Mouse (Mus musculus) 3T3-L1 (cell line): ENCODE data around the gene Gm20219.
A peak's percentile ranks its signal among the peaks of the same experiment; 100 is the strongest.

Experiments used
- DNase-seq: peaks from one replicate; pipeline ENCODE4 v3.0.0-alpha.2; 2015; ENCODE audit warnings: low read depth, low spot score

The Gm20219 gene

DNA sequence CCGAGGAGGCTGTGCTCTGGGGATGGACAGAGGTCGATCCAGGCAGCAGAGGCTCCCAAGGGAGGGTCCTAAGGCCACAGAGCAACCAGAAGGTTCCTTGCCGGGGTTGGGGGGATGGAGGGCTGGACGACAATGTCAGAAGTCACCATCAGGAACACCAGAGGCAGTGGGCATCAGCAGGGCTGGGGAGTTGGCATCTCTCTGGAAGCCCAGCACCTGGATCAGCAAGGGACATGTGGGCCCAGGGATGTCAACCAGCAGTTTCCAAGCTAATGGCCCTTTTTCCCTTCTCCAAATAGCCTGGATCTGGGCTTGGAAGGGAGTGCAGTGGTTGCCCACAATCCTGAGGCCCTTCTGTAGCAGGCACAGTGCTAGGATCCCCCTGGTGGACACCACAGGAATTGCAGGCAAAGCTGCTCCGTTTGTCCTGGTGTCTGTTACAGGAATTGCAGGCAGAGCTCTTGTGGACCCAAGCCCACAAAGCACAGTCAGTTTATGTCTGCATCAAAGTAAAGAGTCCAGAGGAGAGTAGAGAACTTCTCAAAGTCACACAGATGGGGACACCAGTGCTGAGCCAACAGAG is 1.3 kb downstream of the Gm20219 start:
- peak; percentile 91 for DNase-seq

DNA sequence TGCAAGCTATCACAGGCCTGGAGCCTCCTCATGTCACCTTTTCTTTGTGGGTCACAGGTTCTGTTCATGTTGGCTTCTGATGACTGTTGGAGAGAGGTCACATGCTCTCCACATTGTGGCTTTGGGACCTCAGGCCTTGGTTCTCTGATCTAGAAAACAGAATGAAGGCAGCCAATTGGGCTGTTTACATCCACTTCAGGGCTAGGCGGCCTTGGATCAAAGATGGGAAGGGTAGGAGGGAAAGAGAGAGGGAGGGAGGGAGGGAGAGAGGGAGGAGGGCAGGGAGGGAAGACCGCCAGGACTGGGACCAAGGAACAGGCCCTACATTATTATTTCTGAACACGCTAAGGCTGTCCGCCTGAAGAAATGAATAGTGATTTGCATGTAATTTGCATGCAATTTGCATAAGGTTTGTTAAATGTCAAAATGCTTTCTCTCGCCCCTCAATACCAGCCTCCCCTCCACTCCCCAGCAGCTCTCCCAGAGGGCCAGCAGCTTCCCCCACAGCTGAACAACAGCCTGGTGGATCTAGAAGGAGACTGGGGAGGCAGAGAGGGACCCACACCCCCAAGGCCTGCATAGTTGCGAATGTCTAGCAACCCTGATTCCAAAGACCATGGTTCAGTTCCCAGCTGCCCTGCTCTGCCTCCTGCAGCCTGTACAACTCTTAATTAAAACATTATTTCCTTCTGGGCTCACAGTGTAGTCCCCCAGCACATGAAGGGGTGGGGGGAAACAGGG is 2.2 kb downstream of the Gm20219 start:
- no peak for DNase-seq

DNA sequence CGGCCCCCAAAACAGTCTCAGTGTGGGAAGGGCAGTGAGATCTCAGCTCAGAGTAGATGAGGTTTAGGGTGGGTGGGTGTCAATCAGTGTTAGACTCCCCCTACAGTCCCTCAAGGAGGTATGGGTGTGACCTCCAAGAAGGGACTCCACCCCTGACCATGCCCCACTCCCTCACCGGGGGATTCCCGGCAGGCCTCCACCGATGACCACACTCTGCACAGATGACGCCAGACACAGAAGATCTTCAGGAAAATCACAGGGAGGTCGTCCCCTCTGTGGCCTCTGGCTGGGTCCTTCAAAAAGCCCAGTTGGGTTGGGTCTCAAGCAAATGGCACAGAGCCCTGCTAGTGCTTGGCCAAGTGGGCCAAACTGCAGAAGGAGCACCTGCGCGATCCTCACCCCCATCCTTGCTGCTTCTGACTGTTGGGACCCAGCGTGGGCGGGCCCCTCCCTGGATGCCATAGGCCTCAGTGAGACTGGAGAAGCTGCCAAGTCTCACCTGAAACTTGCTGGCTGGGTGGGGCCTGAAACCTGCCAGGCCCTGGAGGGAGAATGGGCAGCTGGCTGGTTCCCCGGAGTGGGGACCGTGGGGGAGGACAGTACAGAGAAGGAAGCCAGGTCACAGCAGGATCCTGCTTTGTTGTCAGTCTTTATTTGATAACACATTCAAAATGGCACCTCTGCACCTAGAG is 3.3 kb downstream of the Gm20219 start:
- no peak for DNase-seq

DNA sequence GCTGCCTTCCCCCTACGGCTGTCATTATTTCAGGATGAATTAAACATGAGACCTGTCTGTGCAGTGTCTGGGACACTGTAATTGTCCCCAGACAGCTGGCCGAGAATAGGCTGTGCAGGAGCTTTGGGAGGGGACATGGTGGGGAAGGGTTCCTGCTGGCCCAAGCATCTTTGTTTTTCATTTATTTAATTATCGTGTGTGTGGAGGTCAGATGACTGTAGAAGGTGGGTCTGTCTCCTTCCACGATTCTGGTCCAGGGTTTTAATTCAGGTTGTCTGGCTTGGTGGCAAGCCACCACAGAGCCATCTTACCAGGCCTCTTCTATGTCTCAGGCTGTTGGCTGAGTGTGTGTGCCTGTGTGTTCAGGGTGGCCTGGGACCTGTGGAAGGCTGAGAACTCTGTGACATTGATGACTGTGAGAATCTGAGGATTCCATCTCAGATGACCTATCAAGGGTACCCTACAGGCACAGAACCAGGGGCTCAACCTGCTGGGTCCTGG is 5.5 kb downstream of the Gm20219 start:
- no peak for DNase-seq

DNA sequence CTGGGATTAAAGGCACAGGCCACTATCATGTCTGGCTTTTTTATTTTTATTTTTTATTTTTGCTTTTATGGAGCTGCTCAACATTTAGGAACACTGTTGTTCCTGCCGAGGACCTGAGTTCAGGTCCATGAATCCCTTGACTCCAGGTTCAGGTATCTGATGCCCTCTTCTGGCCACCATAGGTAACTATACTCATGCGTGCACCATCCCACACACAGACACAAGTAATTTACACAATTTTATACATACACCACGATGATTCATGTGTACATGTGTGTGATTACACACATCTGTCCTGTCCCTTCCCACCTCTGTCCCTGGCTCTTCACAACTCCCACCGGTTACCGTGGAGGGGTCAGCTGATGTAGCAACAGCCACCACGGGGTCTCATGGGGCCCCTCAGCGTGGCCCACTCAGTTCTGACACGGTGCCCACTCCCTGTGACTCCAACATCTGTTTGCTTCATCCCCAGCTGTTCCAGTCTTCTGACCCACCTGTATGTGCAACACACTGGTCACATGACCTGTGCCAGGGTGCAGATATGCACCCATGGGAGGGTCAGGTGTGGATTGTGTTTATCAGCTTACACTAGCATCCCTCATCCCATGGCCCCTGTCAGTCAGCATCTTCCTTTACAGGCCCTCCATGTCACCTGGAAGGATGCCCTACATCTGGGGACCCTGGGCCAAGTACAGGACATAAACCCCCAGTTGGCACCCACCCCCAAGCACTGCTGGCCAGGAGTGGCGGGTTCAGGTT is 6.2 kb downstream of the Gm20219 start:
- peak; percentile 32 for DNase-seq

DNA sequence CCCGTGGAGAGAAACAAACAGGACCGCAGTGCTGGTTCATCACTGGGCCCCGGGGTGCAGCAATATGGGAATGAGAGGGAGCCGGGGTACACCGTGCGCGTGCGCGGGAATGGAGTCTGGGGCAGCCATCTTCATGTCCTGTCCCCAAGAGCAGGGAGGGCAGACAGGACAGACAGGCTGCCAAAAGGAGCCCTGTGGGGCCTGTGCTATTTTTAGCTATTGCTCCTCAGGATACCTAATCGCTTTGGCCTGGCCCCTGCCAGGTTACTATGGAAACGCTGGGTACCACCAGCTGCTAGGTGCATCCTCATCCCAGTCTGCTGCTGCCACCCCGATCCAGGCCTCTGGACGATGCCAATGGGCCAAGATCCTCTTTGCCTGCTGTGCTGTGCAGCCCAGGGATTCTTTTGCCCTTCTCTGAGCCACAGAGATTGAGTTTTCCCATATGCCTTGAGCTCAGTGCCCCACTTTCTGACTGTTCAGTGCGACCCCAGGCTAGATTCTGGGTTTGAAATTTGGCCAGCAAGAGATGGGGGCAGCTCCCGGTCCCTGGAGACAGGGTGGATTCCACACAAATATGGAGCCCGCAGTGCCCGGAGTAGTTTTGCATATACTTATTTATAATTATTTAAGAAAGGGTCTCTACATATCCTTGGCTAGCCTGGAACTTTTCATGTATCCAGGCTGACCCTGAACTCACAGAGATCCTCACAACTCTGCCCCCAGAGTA is 6.9 kb downstream of the Gm20219 start:
- no peak for DNase-seq

DNA sequence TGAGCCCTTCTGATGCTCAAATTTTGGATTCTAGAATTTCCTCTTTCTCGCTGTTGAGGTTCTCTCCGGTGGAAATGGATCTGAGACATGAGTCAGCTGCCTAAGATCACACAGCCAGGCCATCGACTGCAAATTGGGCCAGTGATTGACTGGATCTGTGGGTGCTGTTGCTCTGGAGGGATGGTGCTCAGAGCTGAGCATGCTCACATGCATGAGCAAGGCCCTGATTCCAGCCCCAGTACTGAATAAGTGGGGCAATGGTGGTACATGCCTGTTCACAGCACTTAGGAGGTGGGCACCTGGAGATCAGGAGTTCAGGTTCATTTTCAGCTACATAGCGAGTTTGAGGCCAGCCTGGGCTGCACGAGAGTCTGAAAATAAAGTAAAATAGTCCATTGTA is 7.6 kb downstream of the Gm20219 start:
- DNase-seq: no peak

DNA sequence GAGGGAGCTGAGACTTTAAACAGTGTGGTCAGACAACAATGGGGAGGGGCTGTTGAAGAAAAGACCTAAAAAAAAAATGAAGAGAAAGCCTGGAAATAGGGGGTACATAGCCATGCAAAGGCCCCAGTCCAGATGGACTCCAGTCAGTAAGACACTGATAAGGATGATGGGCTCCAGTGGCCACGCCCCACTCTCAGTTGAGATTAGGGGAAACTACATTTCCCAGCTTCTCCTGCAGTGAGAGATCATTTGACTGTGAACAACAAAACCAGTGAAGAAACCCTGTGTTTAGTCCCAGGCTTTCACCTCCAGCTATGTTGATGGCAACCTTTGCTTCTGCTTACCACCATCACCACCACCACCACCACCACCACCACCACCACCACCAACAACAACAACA is 8.2 kb downstream of the Gm20219 start:
- DNase-seq: no peak

DNA sequence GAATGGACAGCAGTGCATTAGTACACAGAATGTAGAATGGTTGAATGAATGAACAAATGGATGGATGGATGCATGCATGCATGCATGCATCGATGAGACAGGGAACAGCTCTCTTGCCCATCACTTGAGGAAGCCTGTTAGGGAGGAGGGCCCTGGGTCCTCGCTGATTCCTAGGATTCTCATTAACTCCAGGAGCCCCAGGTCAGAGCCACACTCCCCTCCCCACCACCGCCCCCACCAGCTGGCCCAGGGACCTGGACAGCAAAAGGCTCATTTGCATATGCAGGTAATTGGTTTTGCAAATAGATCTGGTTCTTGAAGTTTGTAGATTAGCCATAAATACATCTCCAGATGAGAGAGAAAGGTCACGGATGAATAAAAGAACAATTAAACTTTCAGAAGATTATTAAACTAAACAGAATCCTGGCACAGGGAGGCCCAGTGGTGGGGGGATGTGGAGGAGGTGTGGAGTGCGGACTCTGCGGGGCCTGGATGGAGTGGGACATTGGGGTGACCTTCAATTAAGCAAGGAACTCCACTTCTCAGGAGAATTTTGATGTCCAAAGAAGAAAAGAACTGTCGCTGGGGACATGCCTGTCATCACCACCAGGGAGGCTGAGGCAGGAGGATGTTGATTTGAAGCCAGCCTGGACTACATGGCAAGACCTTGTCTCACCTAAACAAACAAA is 9.3 kb downstream of the Gm20219 start:
- DNase-seq: no peak

DNA sequence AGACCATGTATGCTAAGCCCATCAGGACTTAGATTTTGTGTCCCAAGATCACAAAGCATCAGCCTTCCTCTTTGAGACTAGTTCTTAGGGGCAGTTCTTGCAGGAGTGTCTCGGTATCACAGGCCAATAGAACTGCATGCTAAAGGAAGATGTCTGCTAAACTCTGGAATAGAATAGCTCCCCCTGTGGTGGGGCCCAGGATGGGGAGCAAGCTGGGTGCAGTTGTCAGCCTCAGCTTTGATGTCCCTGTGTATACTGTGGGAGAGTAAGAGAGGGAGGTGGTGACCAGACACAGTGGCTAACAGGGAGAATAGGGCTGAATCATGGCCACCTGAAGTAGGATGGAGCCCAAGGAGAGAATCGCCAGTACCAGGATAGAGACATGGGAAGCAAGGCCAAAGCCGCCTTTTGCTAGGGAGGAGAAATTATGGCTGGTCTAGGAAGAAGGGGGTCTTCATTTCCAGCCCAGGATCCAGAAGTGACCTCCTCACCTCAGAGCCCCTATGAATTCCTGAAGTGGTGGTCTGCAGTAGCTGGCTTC is 10.4 kb downstream of the Gm20219 start:
- DNase-seq: no peak

DNA sequence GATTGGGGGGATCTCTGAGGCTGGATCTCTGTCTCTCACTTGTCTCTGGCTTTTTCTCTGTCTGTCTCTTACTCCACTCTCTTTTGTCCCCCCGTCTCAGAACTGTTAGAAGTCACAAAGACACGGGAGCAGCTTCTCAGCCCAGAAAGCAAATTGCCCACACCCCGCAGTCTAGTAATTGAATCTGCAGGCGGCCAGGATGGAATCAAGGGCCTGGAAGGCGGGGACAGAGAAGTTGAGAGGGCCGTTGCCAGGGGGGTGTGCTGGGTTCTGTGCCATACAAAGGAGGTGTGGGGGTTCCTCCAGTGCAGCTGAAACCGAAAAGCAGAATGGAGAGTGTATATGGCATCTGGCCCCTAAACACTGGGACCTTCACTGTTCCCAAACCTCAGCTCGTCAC is 11.5 kb downstream of the Gm20219 start:
- DNase-seq: no peak

DNA sequence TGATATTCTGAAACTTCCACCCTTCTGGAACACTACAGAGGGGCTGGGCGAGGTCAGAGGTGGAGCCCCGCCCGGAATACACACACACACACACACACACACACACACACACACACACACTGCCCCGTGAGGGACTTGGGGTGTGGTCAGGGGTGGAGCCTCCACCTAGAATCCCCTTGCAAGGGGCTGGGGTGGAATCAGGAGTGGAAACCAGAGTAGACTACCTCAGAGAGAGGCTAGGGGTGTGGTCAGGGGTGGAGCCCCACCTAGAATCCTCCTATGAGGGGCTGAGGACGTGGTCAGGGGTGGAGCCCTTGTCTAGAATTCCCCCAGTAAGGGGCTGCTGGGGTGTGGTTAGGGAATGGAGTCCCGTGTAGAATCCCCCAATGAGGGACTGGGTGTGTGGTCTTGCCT is 13.6 kb downstream of the Gm20219 start:
- DNase-seq: no peak

DNA sequence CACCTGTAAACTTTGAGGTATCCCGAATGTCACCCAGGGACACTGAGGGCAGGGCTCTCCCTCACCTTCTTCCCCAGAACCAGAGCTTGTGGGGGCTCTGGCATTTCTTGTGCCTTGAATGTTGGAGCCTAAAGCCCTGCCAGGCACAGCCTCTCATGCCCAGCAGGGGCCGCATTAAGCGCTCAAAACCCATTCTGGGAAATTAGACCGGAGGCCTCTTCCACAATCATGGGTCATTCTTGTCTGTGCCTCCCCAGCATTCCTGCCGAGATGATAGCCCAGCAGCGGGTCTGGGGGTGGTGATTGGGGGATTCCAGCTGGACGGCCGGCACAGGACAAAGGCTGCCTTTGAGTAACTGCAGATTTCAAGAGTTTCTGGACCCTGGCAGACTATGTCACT is 16.3 kb downstream of the Gm20219 start:
- no peak for DNase-seq

DNA sequence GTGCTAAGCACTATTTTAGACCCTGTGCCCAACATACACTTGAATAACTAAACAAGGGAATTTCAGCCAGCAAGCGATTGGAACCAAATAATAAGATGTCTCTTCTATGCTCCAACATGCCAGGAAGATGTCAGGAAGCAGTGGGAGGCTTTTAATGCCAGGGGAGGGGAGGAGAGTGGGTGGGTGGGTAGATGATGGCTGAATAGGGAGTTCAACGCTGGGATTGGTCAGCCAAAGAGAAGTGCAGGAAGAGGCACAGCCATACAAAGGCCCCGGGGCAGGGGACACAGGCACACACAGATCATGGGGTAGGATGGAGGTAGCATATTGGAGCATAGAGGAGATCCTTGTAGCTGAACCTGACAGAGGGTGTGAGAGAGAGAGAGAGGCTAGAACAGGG is 17.3 kb downstream of the Gm20219 start:
- no peak for DNase-seq

DNA sequence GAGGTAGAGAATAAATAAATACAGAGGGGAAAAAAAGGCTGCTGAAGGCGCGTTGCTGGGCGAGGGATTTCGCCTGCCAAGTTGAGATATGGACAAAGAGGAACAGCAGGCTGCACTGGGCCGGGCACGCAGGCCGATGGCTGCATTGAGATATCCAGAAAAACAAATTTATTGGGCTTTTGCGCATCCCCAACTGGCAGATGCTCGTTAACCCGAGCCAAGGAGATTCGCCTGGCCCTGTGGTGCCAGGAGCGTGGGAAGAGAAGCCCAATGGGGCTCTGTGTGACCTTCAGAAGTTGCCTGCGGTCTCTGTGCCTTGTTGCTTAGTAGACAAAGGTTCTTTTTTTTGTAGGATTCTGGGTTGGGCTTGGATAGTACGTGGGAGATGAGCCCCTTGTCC is 18.0 kb downstream of the Gm20219 start:
- DNase-seq: no peak

DNA sequence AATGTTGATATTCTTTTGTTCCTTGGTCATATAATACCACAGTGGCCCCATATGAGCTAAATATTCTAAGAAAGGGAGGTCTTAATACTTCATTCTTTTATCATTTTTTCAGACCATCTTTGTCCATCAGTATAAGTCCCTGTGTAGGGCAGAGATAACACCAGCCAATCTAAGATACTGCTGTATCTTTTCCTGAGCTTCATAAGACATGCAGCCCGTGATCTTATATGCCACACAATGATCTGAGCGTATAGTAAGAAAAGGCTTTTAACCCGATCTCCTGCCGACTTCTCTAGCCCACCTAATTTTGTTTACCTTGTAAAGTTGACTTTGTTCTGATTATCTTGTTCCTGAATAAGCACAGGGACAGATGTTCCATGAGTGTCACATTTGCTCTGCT is 29.2 kb downstream of the Gm20219 start:
- DNase-seq: no peak

DNA sequence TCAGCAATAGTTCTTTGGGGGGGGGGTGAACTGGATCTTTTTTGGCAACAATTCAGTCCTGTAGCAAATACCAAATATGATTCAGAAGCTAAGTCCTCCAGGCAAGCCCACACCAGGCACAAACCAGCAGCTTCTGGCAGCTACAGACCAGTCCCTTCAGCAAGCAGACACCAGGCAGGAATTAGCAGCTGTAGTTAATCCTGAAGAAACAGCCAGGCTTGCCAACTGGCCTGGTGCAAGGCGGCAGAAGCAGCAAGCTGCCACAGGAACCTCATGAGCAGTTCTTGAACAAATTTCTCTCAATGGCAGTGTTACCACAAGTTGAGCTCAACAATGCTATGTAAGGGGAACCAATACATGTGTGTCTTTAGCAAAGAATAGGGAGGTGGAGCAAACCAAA is 31.4 kb downstream of the Gm20219 start:
- DNase-seq: no peak

DNA sequence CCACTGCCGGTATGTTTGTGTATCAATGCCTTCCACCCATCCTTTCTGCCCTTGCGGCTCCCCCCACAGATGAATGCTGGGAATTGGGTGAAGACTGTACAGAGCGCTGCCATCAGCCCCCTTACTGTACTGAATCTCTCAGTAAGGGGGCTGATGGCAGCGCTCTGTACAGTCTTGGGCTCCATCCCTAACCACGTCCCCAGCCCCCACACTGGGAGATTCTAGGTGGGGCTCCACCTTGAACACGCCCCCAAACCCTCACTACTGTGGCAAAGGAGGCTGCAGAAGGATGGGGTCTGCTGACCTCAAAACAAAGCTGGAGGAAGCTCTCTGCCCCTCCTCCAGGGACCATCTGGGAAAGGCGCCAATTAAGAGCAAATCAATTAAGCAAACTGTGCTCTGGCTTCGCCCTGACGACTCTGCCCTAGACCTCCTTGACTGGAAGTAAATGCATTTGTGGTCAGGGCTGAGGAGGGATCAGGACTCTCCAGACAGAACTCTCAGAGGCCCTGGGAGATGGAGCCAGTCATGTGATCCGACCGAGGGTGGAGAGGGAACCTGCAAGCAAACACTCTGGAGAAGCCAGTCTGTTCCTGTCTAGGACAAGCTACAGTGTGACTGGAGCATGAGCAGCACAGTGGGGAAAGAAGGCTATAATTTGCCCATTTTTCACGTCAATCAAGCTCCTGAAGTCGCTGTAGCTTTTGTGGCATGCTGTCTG is 38.3 kb downstream of the Gm20219 start:
- DNase-seq: no peak

DNA sequence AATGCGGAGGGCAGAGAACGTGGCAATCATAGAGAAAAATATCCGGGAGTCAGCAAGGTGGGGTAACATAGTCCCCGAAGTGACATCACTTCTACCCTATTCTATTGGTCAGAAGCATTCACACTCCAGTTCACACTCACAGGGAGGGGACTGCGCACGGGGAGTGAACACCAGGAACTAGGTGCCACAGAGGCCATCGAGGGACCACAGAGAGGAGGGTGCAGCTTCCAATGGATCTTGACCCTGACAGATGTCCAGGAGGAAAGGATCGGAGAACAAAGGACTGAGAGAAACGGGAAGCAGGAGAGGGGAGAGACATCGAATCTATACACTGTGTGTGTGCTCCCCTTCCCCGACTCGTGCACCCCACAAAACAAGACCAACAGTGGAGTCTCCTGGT is 39.3 kb downstream of the Gm20219 start:
- DNase-seq: no peak

DNA sequence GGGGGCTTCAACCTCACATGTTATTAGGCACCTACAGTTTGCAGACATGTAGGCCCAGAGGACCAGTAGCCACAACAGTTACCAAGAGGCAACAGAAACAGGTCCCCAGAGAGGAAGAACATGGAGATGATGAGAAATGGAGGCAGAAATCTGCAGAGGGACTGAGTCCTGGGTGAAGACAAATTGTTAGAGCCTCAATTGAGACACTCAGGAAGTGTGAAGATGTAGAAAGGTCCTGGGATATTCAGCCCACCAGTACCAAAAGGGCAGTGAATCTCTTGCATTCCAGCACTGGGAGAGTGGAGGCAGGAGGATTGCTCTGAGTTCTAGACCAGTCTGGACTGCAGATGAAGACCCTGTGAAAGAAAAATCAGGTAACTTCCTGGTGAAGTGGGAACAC is 39.9 kb downstream of the Gm20219 start:
- no peak for DNase-seq
